Mouse (Mus musculus) adrenal gland, postnatal 14 days (tissue): ENCODE results near the gene B3gnt4. TPM values are rescaled to one million over a fixed set of nuclear protein-coding genes. Genes with fewer than 3 reads are reported as not detected.
"Not testable (repeated sequence)": the region's sequence is repeated elsewhere in the genome, so short reads cannot be mapped to it uniquely, and the experiment has no call there.

Source experiments
- DNase-seq: peaks from one replicate; pipeline ENCODE4 v3.0.0; 2021; ENCODE audit warnings: mixed read lengths
- long read RNA-seq, 2 experiments: library from polyadenylated mRNA; stranded (forward); transcript quantifications; one replicate each; pipeline ENCODE4 v2.0.0; 2021
- total RNA-seq: library from RNA; stranded (reverse); gene quantifications from 2 replicates; pipeline ENCODE4 v1.2.3, GENCODE M21; 2021

B3gnt4 gene
- total RNA-seq: 0.41 TPM in 1 of 2 replicates, not detected in the other
- long read RNA-seq, experiment 1: 0 reads
- long read RNA-seq, experiment 2, partial matches to known transcripts: 0 of 1 reads
- long read RNA-seq, experiment 2, other reads (novel, unspliced or antisense): 0 of 1 reads

DNA sequence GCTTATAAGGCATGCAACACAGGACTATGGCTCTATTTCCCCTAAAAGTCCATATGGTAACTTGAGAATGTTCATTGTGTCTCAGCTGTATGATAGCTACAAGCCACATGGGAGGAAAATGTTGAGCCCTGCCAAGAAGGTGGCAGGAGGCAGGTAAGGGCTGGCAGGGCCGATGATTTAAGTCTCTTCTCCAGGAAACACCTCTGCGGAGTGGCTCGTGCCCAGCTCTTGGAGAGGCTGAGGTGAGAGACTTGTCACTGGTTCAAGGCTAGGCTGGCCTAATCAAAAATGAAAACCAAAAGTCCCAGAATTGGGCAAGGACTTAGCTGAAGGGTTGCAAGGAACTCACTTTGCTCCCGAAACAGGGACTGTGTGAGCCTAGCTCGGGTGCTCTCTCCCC lies at the start of gene B3gnt4:
Gene B3gnt4 (plus strand): TSS at position 301 of the 400 bp plus-strand sequence.
- DNase-seq: peak; percentile 4

DNA sequence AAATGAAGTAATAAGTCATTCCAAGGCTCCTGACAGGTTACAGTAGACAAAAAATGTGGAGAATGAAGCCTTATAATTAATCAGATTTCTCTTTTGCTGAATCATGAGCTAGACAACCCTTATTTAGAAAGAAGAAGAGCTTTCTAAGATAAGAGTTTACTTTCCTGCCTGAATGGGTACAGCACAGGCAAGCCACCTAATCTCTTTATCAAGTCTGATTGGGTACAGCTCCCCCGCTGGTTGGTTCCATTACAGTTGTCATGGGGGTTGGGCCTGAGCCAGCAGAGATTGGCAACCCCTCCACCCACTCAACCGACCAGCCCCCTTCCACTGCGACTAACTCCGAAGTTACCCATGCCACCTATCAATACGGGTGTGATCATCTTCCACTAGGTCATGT lies 48.8 kb upstream of the B3gnt4 start:
- DNase-seq: no peak

DNA sequence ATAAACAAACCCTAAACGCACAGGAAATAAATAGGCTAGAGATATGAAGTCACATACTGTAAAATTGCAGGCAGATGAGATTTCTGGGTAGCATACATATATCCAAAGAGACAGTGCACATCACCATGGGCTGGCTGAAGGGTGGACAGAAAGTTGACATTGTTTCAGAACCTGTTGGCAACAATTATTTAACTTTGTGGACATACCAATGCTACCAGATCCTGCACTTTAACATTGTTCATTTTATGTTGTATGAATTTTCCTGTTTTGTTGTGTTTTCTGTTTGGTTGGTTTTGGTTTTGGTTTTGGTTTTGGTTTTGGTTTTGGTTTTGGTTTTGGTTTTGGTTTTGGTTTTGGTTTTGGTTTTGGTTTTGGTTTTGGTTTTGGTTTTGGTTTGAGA lies 45.6 kb upstream of the B3gnt4 start:
- DNase-seq: no peak

DNA sequence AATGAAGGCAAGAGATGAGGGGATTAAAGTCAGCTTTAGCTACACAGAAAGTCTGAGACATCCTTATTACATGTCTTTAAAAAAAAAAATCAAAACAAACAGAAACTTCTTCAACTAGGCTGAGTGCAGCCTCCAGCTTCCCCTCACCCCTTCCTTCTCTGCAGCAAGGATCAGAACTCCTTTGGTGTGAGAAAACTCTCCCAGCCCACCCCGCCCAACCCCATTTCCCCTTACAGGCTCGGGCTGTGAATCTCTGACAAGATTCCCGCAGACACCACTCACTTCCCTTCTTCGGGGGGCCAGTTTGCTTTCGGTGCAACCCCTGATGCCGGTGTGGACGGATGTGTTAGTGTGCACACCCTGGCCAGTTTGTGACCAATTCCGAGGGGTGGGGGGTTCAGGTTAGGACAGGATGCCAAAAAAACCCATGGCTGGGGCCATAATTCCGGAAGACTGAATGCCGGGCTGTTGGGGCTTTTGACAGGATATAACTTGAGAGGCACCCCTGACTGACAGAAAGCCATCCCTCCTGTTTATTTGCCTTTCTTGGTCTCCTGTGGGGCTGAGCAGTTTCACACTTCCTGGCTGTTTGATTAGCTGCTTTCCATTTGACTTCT lies 39.4 kb upstream of the B3gnt4 start:
- no peak for DNase-seq

DNA sequence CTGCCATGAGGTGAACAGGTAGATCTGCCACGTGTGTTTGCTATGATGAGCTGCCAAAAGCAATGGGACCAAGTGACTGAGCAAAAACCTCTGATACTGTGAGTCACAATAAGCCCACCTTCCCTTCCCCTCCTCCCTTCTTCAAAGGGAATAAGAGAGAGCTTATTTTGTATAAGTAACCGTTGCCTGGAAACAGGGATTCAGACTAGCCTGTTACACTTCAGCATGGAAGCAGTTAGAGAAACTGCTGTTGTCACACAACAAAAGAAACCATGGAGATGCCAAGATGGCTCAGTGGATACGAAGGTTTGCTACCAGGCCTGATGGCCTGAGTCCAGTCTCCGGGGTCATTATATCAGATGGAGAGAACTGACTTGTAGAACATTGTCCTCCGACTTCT lies 36.4 kb upstream of the B3gnt4 start:
- no peak for DNase-seq

DNA sequence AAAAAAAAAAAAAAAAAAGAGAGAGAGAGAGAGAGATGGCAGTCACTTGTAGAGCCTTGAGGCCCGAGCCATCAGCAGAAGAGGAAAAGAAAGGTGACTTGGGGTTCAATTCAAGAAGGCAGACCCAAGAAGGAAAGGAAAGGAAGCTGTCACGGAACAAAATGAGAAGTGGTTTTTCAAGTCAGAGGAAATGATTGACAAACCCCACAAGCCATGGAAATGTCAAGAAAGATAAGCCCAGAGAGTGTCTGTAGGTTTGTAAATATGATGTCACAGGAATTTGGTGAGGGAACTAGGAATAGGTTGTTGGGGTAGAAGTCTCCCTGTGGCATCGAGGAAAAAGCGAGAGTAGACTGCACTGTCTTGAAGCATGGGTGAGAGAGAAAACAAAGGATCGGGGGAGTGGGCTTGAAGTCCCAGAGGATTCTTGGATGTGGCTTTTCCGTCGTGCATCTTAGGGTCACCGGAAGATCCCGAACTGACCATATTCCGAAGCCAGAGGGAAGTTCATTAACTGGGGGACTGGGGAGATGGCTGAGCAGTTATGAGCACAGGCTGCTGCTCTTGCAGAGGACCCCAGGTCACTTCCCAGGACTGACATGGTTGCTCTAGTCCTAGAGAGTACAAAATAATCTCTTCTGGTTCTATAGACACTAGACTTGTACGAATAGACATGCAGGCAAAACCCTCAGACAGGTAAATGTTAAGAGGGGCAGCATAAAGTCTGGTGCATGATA lies 22.4 kb upstream of the B3gnt4 start:
- DNase-seq: no peak

DNA sequence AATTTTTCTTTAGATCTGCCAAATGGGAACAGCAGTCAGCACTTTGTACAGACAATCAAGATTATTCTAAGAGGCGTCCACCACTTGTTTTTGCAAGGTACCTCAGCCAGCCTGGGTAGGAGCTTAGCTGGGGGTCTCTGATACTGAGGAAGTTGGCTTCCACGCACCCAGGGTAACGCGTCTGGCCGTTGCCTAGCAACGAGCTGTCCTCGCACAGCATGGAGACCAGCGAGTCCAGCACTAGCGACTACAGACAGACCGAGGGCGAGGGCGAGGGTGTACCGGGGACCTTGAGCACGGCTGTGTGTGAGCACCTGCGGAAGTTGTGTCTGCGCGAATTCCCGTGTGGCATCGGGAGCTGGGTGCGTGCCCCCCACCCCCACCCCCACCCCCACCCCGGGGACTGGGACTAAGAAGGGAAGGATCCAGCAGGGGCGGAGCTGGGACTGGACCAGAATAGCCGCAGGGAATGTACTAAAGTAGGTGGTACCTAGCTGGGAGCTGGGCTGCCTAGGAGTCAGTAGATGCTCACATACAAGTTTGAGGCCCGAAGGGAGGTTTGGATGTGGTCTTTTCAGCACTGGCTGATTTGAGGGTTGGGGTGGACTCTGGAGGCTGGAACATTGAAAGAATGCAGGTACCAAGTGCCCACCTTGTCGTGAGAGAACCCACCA lies 21.0 kb upstream of the B3gnt4 start, which contains the start of the genes Lrrc43 and Il31:
Gene Lrrc43 (plus strand): TSS at position 194 of the 674 bp plus-strand sequence.
Gene Il31 (minus strand): TSS at position 378 of the 674 bp plus-strand sequence.
- peak; percentile 19 for DNase-seq

DNA sequence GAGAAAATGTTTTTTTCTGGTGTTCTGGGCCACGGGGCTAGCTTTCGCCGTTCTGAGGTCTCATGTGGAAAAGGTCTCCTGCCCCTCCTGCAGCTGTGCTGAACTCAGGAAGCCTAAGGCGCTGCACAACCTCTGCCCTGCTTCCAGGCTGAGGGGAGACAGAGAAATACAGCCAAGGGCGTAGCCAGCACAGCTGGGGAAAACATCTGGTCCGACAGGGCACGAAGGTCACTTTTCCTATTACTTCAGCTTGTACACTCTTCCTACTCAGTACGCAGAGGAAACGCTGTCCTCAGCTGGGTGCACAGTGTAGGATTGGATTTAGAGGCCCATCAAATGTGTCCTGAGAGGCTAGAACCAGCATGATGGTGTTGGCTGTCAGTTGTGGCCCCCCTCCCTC lies 20.3 kb upstream of the B3gnt4 start:
- peak; percentile 16 for DNase-seq

DNA sequence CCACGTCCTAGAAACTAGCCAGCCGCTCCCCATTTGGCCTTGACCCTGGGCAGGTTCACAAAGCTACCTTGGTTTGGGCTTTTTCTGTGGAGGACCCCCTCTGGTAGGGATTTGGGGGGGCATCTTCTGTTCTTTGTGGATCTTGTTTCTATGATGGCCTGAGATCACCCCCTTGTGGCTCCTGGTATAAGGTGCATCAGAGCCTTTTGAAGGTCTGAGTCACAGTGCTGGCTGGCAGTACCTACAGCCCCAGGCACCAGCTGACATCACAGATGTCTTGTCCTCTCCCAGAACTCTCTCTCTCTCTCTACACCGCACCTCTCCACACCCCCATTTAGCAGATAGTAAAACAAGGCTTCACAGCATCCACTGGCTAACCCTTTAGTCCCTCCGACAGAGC lies 10.5 kb upstream of the B3gnt4 start:
- DNase-seq: peak; percentile 67

DNA sequence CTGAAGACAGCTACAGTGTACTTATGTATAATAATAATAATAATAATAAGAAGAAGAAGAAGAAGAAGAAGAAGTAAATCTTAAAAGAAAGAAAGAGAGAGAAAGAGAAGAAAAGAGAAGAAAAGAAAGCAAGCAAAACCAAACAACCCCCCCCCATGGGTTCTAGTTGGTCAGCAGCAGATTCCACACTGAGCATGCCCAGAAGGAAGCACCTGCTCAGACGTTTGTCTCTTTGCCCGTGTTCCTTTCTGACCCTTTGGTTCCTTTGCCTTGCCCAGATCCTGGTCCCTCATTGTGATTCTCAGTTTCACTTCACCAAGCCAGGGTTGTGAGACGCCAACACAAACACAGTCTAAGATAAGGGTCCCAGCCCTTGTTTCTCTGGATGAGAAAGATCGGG lies 8.3 kb upstream of the B3gnt4 start:
- no peak for DNase-seq

DNA sequence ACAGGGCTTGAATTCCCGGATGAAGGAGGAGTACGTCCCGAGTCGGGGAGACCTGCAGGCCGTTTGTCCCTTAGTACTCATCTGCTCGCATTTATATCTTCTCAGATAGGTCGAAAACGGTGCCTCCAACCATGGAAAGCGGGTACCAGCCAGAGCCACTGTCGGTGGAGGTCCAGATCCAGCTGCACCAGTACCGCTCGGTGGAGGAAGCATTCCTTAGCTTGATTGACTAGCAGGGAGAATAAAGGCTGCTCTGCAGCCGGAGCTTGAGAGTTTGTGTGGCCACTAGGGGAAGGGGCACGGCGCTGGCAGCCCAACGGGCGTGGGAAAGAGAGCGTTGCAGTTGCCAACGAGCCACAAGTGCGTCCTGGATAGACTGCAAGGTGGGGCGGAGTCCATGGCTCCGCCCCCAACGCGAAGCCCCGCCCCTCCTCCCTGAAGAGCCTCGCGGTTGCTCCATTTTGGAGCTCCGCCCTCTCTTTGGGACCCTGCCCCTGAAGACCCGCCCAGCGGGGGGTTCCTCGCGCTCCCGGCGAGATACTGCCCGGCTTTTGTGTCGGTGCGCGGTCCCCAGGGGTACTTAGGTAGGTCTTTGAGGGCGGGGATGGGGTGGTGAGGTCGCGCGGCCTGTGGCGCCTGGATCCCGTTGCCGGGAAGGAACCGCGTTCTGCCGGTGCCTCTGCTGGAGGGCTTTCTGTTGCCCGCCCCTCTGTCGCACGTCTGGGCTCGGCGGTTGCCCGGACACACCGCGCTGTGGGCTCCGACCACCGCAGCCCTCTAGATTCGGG lies 2.1 kb upstream of the B3gnt4 start:
- peak; percentile 89 for DNase-seq

DNA sequence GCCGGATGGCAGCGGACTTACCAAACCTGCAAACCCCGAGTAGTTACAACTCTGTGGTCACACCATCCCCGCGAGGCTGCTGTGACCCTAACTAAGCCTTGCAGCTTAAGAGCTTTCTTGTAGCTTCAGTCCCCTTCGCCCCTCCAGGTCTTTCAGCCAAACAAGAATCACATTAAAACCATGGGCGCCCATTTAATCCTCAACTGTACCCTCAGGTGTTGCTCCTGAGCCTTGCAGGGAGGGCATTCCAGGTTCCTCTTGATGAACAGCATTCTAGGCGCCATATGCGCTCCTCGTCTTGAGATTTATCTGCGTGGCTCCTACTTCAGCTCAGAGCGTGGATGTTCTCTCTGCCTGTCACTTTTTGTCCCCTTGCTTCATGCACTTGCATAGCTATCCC lies 1.3 kb upstream of the B3gnt4 start:
- DNase-seq: no peak

DNA sequence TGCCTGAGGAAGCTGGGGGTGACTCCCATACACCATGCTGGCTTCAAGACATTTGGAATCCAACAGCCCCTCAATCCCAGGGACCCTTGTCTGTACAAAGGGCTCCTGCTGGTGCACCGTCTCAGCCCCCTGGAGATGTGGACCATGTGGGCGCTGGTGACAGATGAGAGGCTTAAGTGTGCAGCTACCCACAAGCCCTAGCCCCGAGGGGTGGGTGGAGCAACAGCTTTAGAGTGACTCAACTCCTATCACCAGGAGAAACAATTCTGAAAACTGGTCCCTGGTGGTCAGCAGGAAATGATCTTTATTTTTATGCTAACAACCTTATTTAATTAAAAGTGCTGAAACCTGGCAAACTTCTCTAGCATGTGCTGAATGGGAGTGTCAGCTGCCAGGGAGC lies 1.2 kb downstream of the B3gnt4 start:
- DNase-seq: not testable (repeated sequence)

DNA sequence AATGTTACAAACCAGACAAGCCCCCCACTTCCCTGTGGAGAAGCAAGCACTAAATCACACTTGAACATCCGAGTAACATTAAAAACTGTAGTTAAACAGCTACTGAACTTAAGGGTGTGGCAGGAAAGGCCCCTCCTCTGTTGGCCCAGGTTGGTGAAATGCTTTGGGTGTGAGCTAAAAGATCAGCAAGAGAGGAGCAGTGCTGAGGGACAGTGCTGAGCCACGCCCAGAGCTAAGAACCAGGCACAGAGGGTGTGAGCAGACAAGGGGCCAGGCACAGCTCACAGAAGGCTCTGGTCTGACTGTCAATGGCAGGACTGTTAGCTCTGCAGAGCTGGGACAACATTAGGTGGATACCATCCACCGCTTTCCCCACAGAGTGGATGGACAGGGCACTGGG lies 1.8 kb downstream of the B3gnt4 start:
- no peak for DNase-seq

DNA sequence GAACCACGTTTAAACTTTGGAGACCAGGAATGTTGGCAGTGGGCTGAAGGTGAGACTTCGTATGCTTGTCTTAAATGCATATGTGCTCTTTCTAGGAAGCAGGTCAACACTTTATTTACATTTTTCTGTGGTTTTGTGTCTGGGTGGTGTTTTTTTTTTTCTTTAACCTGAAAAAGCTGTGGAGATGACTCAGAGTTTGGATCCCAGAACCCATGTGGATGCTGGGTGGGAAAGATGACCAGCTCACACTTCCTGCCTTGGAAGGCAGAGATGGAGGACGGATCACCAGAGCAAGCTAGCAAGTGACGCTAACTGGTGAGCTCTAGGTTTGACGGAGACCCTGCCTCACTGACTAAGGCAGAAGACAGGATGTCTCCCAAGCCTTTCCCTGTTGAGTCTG lies 4.6 kb downstream of the B3gnt4 start:
- DNase-seq: no peak

DNA sequence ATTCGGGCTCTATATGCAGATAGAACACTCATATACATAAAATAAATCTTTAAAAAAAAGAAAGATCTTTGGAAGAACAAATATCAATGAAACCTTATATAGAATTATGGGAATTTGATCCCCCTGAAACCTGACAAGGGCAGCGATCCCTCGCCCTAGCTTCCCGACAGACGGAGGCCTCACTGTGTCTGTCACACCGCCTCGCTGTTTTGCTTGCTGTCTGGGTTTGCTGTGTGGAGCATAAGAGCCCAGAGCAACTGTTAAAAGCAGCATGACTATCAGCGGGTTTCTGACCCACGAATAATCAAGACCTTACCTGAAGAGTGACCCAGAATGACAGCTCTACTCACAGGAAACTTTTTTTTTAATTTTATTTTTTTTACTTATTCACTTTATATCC lies 10.4 kb downstream of the B3gnt4 start:
- no peak for DNase-seq

DNA sequence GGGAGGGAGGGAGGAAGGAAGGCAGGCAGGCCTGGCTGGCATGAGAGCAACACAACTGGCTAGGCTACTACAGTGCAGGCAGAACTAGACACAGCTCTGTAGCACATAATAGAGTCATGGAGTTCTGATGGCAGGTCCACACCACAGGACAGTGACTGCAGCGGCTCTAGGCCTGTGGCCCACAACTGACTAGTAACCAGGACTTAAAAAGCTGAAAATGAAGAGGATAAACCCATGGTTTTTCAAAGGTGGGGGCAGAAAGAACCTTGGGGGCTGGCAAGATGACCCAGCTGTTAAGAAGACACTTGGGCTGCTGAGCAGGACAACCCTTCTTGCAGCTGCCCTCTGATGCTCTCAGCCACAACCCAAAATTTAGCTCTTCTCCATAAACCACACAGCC lies 11.4 kb downstream of the B3gnt4 start:
- no peak for DNase-seq

DNA sequence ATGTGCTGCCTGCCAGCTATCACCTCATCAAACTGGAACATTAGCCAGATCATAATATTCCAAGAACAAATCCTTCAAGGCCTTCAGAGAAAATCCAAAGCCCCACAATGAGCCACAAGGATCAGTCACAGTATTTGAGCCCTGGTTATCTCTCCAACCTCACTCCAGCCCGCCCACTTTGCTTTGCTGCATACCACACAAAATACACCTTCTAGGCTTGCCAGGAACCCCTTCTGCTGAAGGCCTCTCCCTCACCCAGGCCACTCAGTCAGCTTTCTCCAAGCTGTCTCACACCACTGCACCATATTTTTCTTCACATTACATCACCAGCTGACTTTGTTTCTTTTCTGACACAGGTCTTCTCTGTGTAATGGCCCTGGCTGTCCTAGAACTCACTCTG lies 11.9 kb downstream of the B3gnt4 start:
- no peak for DNase-seq

DNA sequence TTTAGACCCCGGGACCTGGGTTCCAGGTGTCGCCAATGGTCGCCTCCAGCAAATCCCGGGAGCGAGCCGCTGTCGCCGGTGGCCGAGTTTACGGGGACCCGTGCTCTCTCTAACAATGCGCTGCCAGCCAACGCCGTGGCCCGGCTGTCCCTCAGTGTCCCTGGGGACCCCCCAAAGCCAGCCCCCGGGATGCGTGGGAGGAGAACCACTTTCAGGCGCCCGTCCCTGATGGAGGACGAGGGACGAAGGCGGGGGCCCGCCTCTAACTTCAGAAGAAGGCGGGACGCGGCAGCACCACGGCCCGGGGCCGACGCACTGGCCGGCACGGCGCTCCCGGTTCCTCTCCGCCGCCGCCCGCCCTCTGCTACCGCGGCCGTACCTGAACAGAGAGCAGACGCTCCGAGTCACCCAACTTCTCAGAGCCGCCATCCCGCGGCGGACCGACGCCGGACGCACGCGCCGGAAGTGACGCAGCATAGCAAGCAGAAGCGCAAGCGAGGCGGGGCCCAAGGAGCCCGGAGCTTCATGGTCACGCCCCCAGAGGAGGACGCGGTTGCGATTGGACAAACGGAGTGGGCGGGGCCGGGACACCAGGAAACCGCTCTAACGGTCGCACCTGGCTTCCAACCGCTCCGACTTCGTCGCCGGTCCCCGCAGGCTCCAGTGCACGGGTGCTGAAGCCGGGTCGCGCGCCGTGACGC lies 13.6 kb downstream of the B3gnt4 start, which contains the start of gene Diablo:
Gene Diablo (minus strand): TSS at position 485 of the 701 bp plus-strand sequence.
- DNase-seq: peak; percentile 99

DNA sequence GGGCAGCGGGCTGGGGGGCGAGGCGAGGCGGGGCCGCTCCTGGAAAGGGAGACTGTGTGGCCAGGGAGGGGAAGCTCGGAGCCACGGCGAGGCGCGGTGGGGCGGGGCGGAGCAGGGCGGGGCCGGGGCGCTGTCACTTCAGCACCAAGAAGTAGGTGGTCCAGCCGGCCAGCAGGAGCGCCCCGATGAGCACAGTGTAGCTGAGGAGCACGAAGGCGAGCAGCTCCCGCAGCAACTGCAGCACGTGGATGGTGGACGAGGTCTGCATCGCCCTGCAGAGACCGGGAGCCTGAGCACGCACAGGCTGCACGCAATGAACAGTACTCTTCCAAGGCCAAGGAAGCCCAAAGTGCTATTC lies 14.1 kb downstream of the B3gnt4 start:
- no peak for DNase-seq

DNA sequence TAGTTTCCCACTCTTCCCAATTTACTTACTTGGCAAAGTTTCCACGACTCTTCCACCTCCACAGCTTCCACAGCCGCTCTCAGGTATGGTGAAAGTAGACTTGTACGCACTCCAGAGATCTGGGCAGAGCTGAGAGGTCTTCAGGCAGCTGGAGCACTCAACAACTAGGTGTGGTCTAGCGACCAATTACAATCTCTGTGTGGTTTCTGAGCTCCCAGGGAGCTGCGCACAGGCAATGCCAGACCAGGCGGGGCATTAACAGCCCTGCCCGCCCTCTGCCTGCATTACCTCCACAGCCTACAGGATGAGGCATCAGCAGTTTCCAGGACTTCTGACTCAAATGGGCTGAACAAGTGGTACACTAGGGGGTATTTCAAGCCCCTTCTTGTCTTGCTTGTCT lies 15.0 kb downstream of the B3gnt4 start, which contains the start of gene Gm49027:
Gene Gm49027 (minus strand): TSS at position 208 of the 400 bp plus-strand sequence.
- DNase-seq: peak; percentile 23
